Mouse (Mus musculus): ENCODE measurements around the gene Usp44. TPM values are rescaled to one million over a fixed set of nuclear protein-coding genes. Genes with fewer than 3 reads are reported as not detected.

The Usp44 gene
- total and polyA plus RNA-seq, 3 experiments: 2.9 to 28.2 (median 4.6) TPM

DNA sequence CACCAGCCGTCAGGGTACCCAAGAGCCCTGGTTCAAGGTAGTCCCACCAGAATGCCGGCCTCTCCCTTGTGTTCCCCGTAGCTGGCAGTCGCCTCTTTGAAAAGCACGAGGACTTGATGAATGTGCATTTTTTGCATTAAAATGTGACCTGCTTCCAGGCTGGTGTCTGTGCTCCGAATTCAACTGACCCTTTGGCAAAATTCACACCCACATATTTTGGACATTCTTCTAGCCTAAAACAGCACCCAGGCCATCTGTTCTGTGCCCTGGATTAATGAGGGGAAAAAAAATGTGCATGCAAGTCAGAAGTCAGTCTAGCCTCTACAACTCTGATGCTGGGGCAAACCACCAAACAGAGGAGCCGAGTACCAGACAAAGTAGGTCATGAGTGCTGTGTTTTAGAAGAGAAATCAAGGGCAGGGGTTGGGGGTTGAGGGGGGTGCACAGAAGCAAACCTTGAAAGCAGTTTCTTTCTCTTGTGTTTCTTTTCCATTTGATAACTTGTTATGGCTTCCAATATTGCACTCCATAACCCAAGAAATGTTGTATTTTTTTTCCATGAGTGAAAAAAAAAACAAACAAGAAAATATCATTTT is 20.7 kb upstream of the Usp44 start:
- Histone ChIP-seq H3K27ac (ENCODE audit: insufficient read depth, low read depth) (no peak overlapping the region), H3K4me2 (ENCODE audit: insufficient read depth, low read depth, poor library complexity, severe bottlenecking) (no peak overlapping the region), H3K27me3 (replicated peaks) (no peaks in the 10 kb centered on the region), H3K4me1 (ENCODE audit: control insufficient read depth in 1 of 2, insufficient read depth in 2 of 2) (peaks cover 0 to 4% of the 10 kb centered on the region in 2 experiments; a peak in 2 of 4 replicates), H3K79me2 (replicated peaks; ENCODE audit: control insufficient read depth, extremely low read depth, insufficient read depth, poor library complexity, severe bottlenecking) (no peaks in the 10 kb centered on the region), H3K4me3 (replicated peaks in 1 of 3; ENCODE audit: low read depth in 2 of 3, low read length in 2 of 3, poor library complexity in 1 of 3) (no peak overlapping the region), H3K9me3 (replicated peaks; ENCODE audit: low read length) (peaks cover 3% of the 10 kb centered on the region), H3K36me3 (replicated peaks in 1 of 2; ENCODE audit: control insufficient read depth in 1 of 2, insufficient read depth in 1 of 2, low read length in 1 of 2) (no peaks in the 10 kb centered on the region), H3K9ac (ENCODE audit: insufficient read depth, low read depth) (no peak overlapping the region)
- in situ Hi-C loops (cut with MboI; ENCODE audit: low pct_ligation_motif_present, low pct_unique_long_range_greater_than_20kb, low sequenced_read_pairs) (loop anchor here (5.0 to 25.0 kb wide), 2 partner anchors 218 to 748 kb away; no protein-coding TSS in a partner anchor), dilution Hi-C loops (cut with MboI; ENCODE audit: extremely low pct_ligation_motif_present, extremely low pct_unique_long_range_greater_than_20kb, low sequenced_read_pairs) (no loop called here)
- no peak for TF ChIP-seq MEF2A (IDR thresholded peaks at IDR 0.05; ENCODE audit: borderline replicate concordance, low read depth, low read length)
- TF ChIP-seq USF1 (IDR thresholded peaks at IDR 0.05; ENCODE audit: low read depth, low read length): no peak
- TF ChIP-seq IRF4 (IDR thresholded peaks at IDR 0.05; ENCODE audit: low read depth, low read length): no peak
- TF ChIP-seq E2F4 (IDR thresholded peaks at IDR 0.05; ENCODE audit: insufficient replicate concordance, low read depth, low read length): no peak
- DNase-seq (ENCODE audit: extremely low read depth): no peak

DNA sequence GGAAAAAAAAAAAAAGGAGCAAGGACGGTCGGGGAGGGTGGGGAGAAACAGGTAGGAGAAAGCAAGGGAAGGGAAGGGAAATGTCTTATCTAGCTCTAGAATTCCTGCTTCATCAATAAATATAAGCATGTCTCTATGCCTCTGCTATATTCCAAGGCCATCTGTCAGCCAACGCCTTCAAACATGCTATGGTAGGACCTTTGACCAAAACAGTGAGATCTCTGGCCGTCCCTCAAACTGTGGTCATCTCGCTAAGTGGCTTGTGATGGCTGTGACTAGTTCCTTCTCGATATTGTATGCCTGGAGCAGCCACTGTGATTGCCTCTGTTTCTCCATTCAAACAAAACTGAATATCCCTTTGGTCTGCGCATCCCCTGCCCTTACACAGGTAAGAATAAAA is 19.3 kb upstream of the Usp44 start:
- Histone ChIP-seq H3K4me2 (ENCODE audit: insufficient read depth, low read depth, poor library complexity, severe bottlenecking) (no peak overlapping the region), H3K36me3 (replicated peaks in 1 of 2; ENCODE audit: control insufficient read depth in 1 of 2, insufficient read depth in 1 of 2, low read length in 1 of 2) (no peaks in the 10 kb centered on the region), H3K27me3 (replicated peaks) (no peaks in the 10 kb centered on the region), H3K4me3 (replicated peaks in 1 of 3; ENCODE audit: low read depth in 2 of 3, low read length in 2 of 3, poor library complexity in 1 of 3) (no peak overlapping the region), H3K79me2 (replicated peaks; ENCODE audit: control insufficient read depth, extremely low read depth, insufficient read depth, poor library complexity, severe bottlenecking) (no peaks in the 10 kb centered on the region), H3K4me1 (ENCODE audit: control insufficient read depth in 1 of 2, insufficient read depth in 2 of 2) (peaks cover 0 to 4% of the 10 kb centered on the region in 2 experiments; a peak in 2 of 4 replicates), H3K27ac (ENCODE audit: insufficient read depth, low read depth) (no peak overlapping the region), H3K9ac (ENCODE audit: insufficient read depth, low read depth) (no peak overlapping the region), H3K9me3 (replicated peaks; ENCODE audit: low read length) (peaks cover 3% of the 10 kb centered on the region)
- in situ Hi-C loops (cut with MboI; ENCODE audit: low pct_ligation_motif_present, low pct_unique_long_range_greater_than_20kb, low sequenced_read_pairs) (loop anchor here (5.0 to 25.0 kb wide), 2 partner anchors 220 to 750 kb away; no protein-coding TSS in a partner anchor), dilution Hi-C loops (cut with MboI; ENCODE audit: extremely low pct_ligation_motif_present, extremely low pct_unique_long_range_greater_than_20kb, low sequenced_read_pairs) (no loop called here)
- TF ChIP-seq ZMIZ1 (IDR thresholded peaks at IDR 0.05; ENCODE audit: low read depth, low read length) (no peak), MAX (IDR thresholded peaks at IDR 0.05; ENCODE audit: low read length) (no peak), ZNF384 (IDR thresholded peaks at IDR 0.05; ENCODE audit: low read depth, low read length) (no peak), USF1 (IDR thresholded peaks at IDR 0.05; ENCODE audit: low read depth, low read length) (no peak), ZKSCAN1 (IDR thresholded peaks at IDR 0.05; ENCODE audit: borderline replicate concordance, low read depth, low read length) (no peak), MAFK (IDR thresholded peaks at IDR 0.05; ENCODE audit: insufficient replicate concordance, low read length) (no peak), POLR2AphosphoS2 (IDR thresholded peaks at IDR 0.05; ENCODE audit: low read depth, low read length) (no peak), MXI1 (IDR thresholded peaks at IDR 0.05; ENCODE audit: low read depth, low read length) (no peak), MYC (IDR thresholded peaks at IDR 0.05; ENCODE audit: low read depth, low read length) (no peak), TBP (conservative IDR thresholded peaks at IDR 0.05; ENCODE audit: low read depth, low read length) (no peak), BHLHE40 (IDR thresholded peaks at IDR 0.05; ENCODE audit: low read depth, low read length) (no peak), SMC3 (IDR thresholded peaks at IDR 0.05; ENCODE audit: low read depth, low read length) (no peak), USF2 (conservative IDR thresholded peaks at IDR 0.05; ENCODE audit: low read depth, low read length) (no peak), CHD2 (IDR thresholded peaks at IDR 0.05; ENCODE audit: low read length) (no peak), JUN (IDR thresholded peaks at IDR 0.05; ENCODE audit: insufficient read depth, low read depth, low read length) (no peak), MEF2A (IDR thresholded peaks at IDR 0.05; ENCODE audit: borderline replicate concordance, low read depth, low read length) (no peak), RAD21 (IDR thresholded peaks at IDR 0.05; ENCODE audit: low read depth, low read length) (no peak), KAT2A (IDR thresholded peaks at IDR 0.05; ENCODE audit: insufficient replicate concordance, low read length) (no peak), ZC3H11A (IDR thresholded peaks at IDR 0.05; ENCODE audit: low read depth, low read length) (no peak), SIN3A (IDR thresholded peaks at IDR 0.05; ENCODE audit: low read length) (no peak)
- DNase-seq (ENCODE audit: extremely low read depth): no peak

Measured in CH12.LX (cell line).